Mouse (Mus musculus) WW6 (cell line): ENCODE measurements at regions not wholly inside any gene's neighbourhood (a gene's known extent, or its start where the extent isn't known, plus 50 kb on each side); places are given as distances from the start of the nearest gene placed in this dataset.

ENCODE experiments used
- DNase-seq: peaks from one replicate; pipeline ENCODE4 v3.0.0-alpha.2; 2013; ENCODE audit warnings: low read depth, low spot score

- no peak for DNase-seq
Observed at GRCm38 (mm10) chr1:43367151-43367895, 77.1 kb upstream of the Nck2 start.

GRCm38 (mm10) chr1:43371863-43372262 lies 72.5 kb upstream of the Nck2 start:
- DNase-seq, result no peak

- DNase-seq, result no peak
Observed at GRCm38 (mm10) chr1:43374946-43375345, 69.4 kb upstream of the Nck2 start.

GRCm38 (mm10) chr1:43375851-43376250 lies 68.5 kb upstream of the Nck2 start:
- no peak for DNase-seq

- no peak for DNase-seq
Observed at GRCm38 (mm10) chr1:43377491-43378263, 66.7 kb upstream of the Nck2 start.

GRCm38 (mm10) chr1:43385008-43385407 lies 59.4 kb upstream of the Nck2 start:
- DNase-seq, result no peak

GRCm38 (mm10) chr1:43394035-43394434 lies 50.3 kb upstream of the Nck2 start:
- no peak for DNase-seq
